21 mouse cellular contexts compared by ENCODE assay signal in the genomic region with DNA sequence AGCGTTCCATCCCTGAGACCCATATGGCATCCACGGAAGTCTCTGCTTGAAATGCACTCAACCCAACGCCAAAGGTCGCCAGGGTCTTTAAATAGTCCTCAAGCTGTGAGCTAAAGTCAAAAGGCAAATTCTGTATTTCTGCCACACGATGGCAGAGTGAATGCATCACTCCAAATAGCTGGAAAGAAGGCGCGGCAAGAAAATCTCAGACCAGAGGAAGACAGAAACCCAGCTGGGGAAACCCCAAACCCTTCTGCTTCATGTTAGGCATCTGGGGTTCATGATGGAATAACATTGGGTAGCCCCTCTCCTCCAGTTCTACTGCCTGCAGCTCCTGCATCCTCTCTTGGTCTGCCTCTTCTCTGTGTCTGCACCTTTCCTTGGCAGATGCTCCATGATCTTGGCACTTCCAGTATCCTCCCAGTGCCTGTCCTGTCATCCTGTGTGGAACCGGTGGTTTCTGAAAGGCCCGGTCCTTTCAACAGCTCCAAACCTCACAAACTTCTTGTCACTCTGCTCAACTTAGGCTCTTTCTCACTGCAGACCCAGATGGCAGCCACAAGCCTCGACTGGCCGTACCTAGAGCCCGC. TPM values are rescaled to one million over a fixed set of nuclear protein-coding genes. Genes with fewer than 3 reads are reported as not detected.
A peak's percentile ranks its signal among the peaks of the same experiment; 100 is the strongest.
DNase-seq lines count a peak whose midpoint lies in the region; ATAC-seq and TF ChIP-seq lines count a peak whose summit lies in the region.
"Had no signal": no experiment of that assay in that cellular context is flagged by ENCODE, and none has a peak within 500 bp of the region (broad histone marks: within the 10 kb centered on the region; RNA-seq: fewer than 3 reads in every experiment).

No protein-coding gene starts in this region.

- no peaks in the 10 kb centered on the region for H3K9me3 ChIP-seq in forebrain, embryonic 14.5 days (replicated peaks; ENCODE audit: control insufficient read depth, low read length)
- H3K9me3 ChIP-seq in forebrain, embryonic 16.5 days (ENCODE audit: control insufficient read depth, low read length) = no peaks in the 10 kb centered on the region
- H3K9me3 ChIP-seq in kidney, postnatal 0 days (replicated peaks; ENCODE audit: low read length) = no peaks in the 10 kb centered on the region
- H3K9me3 ChIP-seq: embryonic facial prominence, embryonic 15.5 days; liver, embryonic 12.5 days; neural tube, embryonic 15.5 days had no signal

- DNase-seq in forebrain, embryonic 14.5 days (ENCODE audit: low spot score) = peak; percentile 53
- no peak for DNase-seq in kidney, postnatal 0 days (ENCODE audit: low spot score)
- no peak for DNase-seq in kidney, adult 9 months
- peak; percentile 22 for DNase-seq in right cerebral cortex, postnatal 4 days
- no peak for DNase-seq in right cerebral cortex, postnatal 25 days
- no peak for DNase-seq in adrenal gland, adult 8-10 months
- DNase-seq: heart, adult 18-20 months; kidney, adult 11 months; right cerebral cortex, postnatal 14 days had no signal

- 76% methylated on average over 12 of the region's 12 CpGs for WGBS in forebrain, embryonic 14.5 days
- 69% methylated on average over 12 of the region's 12 CpGs for WGBS in forebrain, embryonic 16.5 days
- WGBS in kidney, postnatal 0 days = 68% methylated on average over 12 of the region's 12 CpGs

- no peak overlapping the region for H3K4me3 ChIP-seq in forebrain, embryonic 14.5 days (ENCODE audit: low read depth, low read length)
- H3K4me3 ChIP-seq in forebrain, embryonic 16.5 days (replicated peaks; ENCODE audit: low read length) = no peak overlapping the region
- H3K4me3 ChIP-seq in kidney, postnatal 0 days (replicated peaks; ENCODE audit: low read depth, low read length) = no peak overlapping the region
- H3K4me3 ChIP-seq: embryonic facial prominence, embryonic 15.5 days; liver, embryonic 12.5 days; neural tube, embryonic 15.5 days had no signal

- no peak overlapping the region for H3K4me2 ChIP-seq in forebrain, embryonic 14.5 days (ENCODE audit: low read length)
- no peak overlapping the region for H3K4me2 ChIP-seq in forebrain, embryonic 16.5 days (ENCODE audit: low read length)
- H3K4me2 ChIP-seq in kidney, postnatal 0 days (ENCODE audit: low read length) = no peak overlapping the region
- H3K4me2 ChIP-seq: embryonic facial prominence, embryonic 15.5 days; liver, embryonic 12.5 days; neural tube, embryonic 15.5 days had no signal

- H3K9ac ChIP-seq in forebrain, embryonic 14.5 days (ENCODE audit: low read length) = no peak overlapping the region
- H3K9ac ChIP-seq in forebrain, embryonic 16.5 days (replicated peaks; ENCODE audit: low read depth, low read length) = no peak overlapping the region
- no peak overlapping the region for H3K9ac ChIP-seq in kidney, postnatal 0 days (ENCODE audit: low read depth, low read length)
- H3K9ac ChIP-seq: embryonic facial prominence, embryonic 15.5 days; liver, embryonic 12.5 days; neural tube, embryonic 15.5 days had no signal

- ATAC-seq in forebrain, embryonic 14.5 days = no peak
- ATAC-seq in forebrain, embryonic 16.5 days = no peak
- no peak for ATAC-seq in kidney, postnatal 0 days (replicated peaks; ENCODE audit: low FRiP score, low read depth)
- ATAC-seq: liver, embryonic 12.5 days had no signal

- TF ChIP-seq CTCF in kidney, postnatal 0 days (IDR thresholded peaks at IDR 0.05; ENCODE audit: low read depth) = peak; percentile 61

- no peaks in the 10 kb centered on the region for H3K27me3 ChIP-seq in forebrain, embryonic 14.5 days (replicated peaks; ENCODE audit: control insufficient read depth, insufficient read depth, low read length)
- no peaks in the 10 kb centered on the region for H3K27me3 ChIP-seq in forebrain, embryonic 16.5 days (replicated peaks; ENCODE audit: control insufficient read depth, insufficient read depth, low read length)
- no peaks in the 10 kb centered on the region for H3K27me3 ChIP-seq in kidney, postnatal 0 days (ENCODE audit: insufficient read depth, low read length)

- H3K27ac ChIP-seq in forebrain, embryonic 14.5 days (ENCODE audit: low read depth, low read length) = no peak overlapping the region
- no peak overlapping the region; the same call in 1 of the 2 replicates for H3K27ac ChIP-seq in forebrain, embryonic 16.5 days (ENCODE audit: low read length)
- H3K27ac ChIP-seq in kidney, postnatal 0 days = no peak overlapping the region
- H3K27ac ChIP-seq: embryonic facial prominence, embryonic 15.5 days; liver, embryonic 12.5 days; macrophage; neural tube, embryonic 15.5 days had no signal

- H3K4me1 ChIP-seq in forebrain, embryonic 14.5 days (ENCODE audit: control insufficient read depth, insufficient read depth, low read length) = no peaks in the 10 kb centered on the region
- H3K4me1 ChIP-seq in forebrain, embryonic 16.5 days (replicated peaks; ENCODE audit: control insufficient read depth, insufficient read depth, low read length) = peaks cover 12% of the 10 kb centered on the region; the same call in 1 of the 2 replicates
- no peaks in the 10 kb centered on the region for H3K4me1 ChIP-seq in kidney, postnatal 0 days (replicated peaks; ENCODE audit: insufficient read depth, low read length)
- H3K4me1 ChIP-seq: embryonic facial prominence, embryonic 15.5 days; liver, embryonic 12.5 days; neural tube, embryonic 15.5 days had no signal

- peaks cover 12% of the 10 kb centered on the region for H3K36me3 ChIP-seq in forebrain, embryonic 14.5 days (ENCODE audit: control insufficient read depth, insufficient read depth, low read length)
- H3K36me3 ChIP-seq in forebrain, embryonic 16.5 days (ENCODE audit: control insufficient read depth, insufficient read depth) = no peaks in the 10 kb centered on the region
- H3K36me3 ChIP-seq in kidney, postnatal 0 days (ENCODE audit: insufficient read depth, low read length) = no peaks in the 10 kb centered on the region
- H3K36me3 ChIP-seq: embryonic facial prominence, embryonic 15.5 days; liver, embryonic 12.5 days had no signal

RNA-seq across cellular contexts. Expression of a gene that starts 5.8 kb away (rescaled TPM):
- 0.09 and 0.27 TPM in 2 replicates for polyA plus RNA-seq in forebrain, embryonic 14.5 days (2014; fragmentation: Nextera tagmentation; extraction: Ambion mirVana)
- polyA plus RNA-seq in forebrain, embryonic 16.5 days (2015; fragmentation: Nextera tagmentation; extraction: Ambion mirVana) = 0.43 and 1.3 TPM in 2 replicates
- not detected in 2 replicates for polyA plus RNA-seq in kidney, postnatal 0 days (2015; fragmentation: Nextera tagmentation; extraction: Ambion mirVana)
- not detected for total RNA-seq in adrenal gland, adult 8-10 months (2022)
- total RNA-seq: adrenal gland, adult 18-20 months; heart, adult 18-20 months; heart, postnatal 25 days; left cerebral cortex, postnatal 36 days; monocyte, adult 5-6 weeks had no signal
- polyA plus RNA-seq: embryonic facial prominence, embryonic 15.5 days; frontal cortex, adult 2 months; large intestine, adult 2 months; liver, embryonic 12.5 days; macrophage; stomach, embryonic 14.5 days had no signal

Comparison
In these comparisons a context has a peak if more than half of its experiments do, and no peak if none do; other contexts are left out.
1. DNase-seq: peak in forebrain, embryonic 14.5 days (single experiment) and right cerebral cortex, postnatal 4 days (single experiment); none in kidney, postnatal 0 days (single experiment), kidney, adult 9 months (single experiment), right cerebral cortex, postnatal 25 days (single experiment) and adrenal gland, adult 8-10 months (single experiment).